Mouse (Mus musculus): Measurements from ENCODE around the gene Cacna1d.

- TF ChIP-seq EP300 (IDR thresholded peaks at IDR 0.05; ENCODE audit: low read depth) (no peak), CTCF (IDR thresholded peaks at IDR 0.05; ENCODE audit: low read depth) (no peak)
Measured at GRCm38 (mm10) chr14:30238807-30239206, 252.4 kb downstream of the Cacna1d start.

All from heart, postnatal 0 days (tissue).